ENCODE assay signal across 17 mouse cellular contexts in genomic region chr13:119069581-119069936, GRCm38 (mm10).
"Had no signal": no experiment of that assay in that cellular context is flagged by ENCODE, and none has a peak within 500 bp of the region (broad histone marks: within the 10 kb centered on the region; RNA-seq: fewer than 3 reads in every experiment).

No protein-coding gene starts in this region.

- H3K4me2 ChIP-seq: limb, embryonic 13.5 days; liver, embryonic 11.5 days; midbrain, embryonic 13.5 days; neural tube, embryonic 15.5 days had no signal

- DNase-seq: kidney, adult 8-10 months; kidney, postnatal 4 days; left cerebral cortex, postnatal 4 days; right cerebral cortex, adult 18-20 months; right cerebral cortex, postnatal 25 days; thymus, adult 2 months; thymus, postnatal 25 days had no signal

- H3K36me3 ChIP-seq: limb, embryonic 13.5 days; midbrain, embryonic 13.5 days; neural tube, embryonic 15.5 days had no signal

- H3K4me3 ChIP-seq: layer of hippocampus, adult 2 months; limb, embryonic 13.5 days; midbrain, embryonic 13.5 days; myocyte; neural tube, embryonic 15.5 days had no signal

- H3K9ac ChIP-seq: limb, embryonic 13.5 days; midbrain, embryonic 13.5 days; neural tube, embryonic 15.5 days had no signal

- H3K9me3 ChIP-seq: limb, embryonic 13.5 days; midbrain, embryonic 13.5 days; neural tube, embryonic 15.5 days had no signal

- H3K27ac ChIP-seq: kidney, postnatal 0 days; layer of hippocampus, adult 2 months; limb, embryonic 13.5 days; midbrain, embryonic 13.5 days; neural tube, embryonic 15.5 days; stomach, postnatal 0 days had no signal

- ATAC-seq: inflammation-experienced regulatory T-cells, adult 6 months; intestine, postnatal 0 days; midbrain, embryonic 13.5 days had no signal

- H3K4me1 ChIP-seq: midbrain, embryonic 13.5 days; neural tube, embryonic 15.5 days had no signal

- H3K27me3 ChIP-seq: limb, embryonic 13.5 days; midbrain, embryonic 13.5 days; neural tube, embryonic 15.5 days had no signal
